Mouse (Mus musculus): ENCODE data around the gene Cacna2d2.

DNA sequence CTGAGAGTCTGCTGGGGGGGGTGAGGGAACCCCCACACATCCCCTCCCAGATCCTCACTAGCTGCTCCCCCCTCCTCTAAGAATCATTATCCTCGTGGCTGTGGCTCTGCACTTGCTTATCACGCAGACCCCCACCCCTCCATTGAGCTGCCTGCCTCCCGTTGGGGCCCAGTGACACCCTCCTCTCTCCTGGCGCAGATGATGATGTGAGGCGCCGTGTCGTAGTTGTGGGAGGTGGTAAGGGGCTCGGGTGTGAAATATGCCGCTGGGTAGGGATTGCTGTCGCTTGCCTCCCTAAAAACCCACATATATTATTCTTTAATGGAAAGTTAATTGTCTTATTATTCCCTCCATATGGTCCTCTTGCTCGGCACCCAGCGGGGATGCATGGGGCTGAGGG lies 31.0 kb downstream of the Cacna2d2 start:
- TF ChIP-seq POLR2A (IDR thresholded peaks at IDR 0.05; ENCODE audit: borderline replicate concordance, extremely low read depth, low read depth, low read length) (no peak), CTCF (IDR thresholded peaks at IDR 0.05; ENCODE audit: insufficient read depth, low read length) (no peak)
